Mouse (Mus musculus): ENCODE results near the gene Nfib. TPM values are rescaled to one million over a fixed set of nuclear protein-coding genes. Genes with fewer than 3 reads are reported as not detected.

Gene Nfib
- total and polyA plus RNA-seq, 3 experiments, result not detected

DNA sequence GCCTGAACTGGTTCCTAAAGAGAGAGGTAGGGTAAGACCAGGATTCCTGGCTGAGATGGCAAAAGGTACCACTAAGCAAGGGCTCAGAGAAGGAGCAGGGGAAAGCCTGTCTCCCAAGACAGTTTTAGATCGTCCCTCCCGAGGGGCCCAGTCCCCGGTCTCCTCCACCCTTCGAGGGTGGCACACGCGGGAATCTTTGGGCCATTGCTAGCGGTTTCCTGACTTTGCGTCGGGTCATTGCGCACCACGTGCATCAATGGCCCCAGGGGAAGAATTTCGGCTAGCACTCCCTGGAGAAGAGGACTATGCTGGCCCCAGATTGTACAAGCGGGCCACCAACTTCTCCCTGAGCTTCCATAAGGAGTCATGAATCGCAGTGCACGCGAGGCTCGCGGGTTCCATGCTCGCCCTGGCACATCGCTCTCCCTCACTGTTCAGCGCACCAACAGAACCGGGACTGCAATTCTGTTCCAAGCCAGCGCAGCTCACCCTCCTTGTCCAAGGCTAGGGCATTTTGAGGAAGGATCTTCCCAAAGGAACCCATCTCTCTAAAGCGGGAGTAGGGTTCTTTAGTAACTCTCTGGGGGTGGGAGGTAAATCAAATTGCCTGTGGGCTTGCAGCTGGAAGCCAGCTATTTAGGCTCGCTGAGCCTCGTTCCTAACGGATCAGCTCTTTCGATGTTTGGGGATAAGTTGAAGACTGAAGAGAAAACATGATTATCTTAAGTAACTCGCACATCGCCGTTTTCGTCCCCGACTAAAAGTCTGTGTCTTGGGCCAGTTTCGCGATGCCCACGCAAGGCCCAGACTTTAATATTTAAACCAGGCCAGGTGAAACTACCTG is 168.9 kb downstream of the Nfib start:
- DNase-seq (ENCODE audit: low read depth, low spot score), result no peak
- H3K36me3 ChIP-seq (ENCODE audit: control insufficient read depth in 1 of 2, insufficient read depth in 2 of 2, low read length in 2 of 2), result no peaks in the 10 kb centered on the region
- no peaks in the 10 kb centered on the region for H3K9me3 ChIP-seq (replicated peaks; ENCODE audit: insufficient read depth, low read length)
- H3K79me2 ChIP-seq (ENCODE audit: control insufficient read depth, insufficient read depth, low read length, poor library complexity), result no peaks in the 10 kb centered on the region
- no peaks in the 10 kb centered on the region for H3K27me3 ChIP-seq (ENCODE audit: control insufficient read depth in 1 of 2, insufficient read depth in 2 of 2, low read length in 2 of 2)
- no peak overlapping the region for H3K4me3 ChIP-seq (ENCODE audit: control insufficient read depth in 1 of 2, insufficient read depth in 1 of 2, low read depth in 2 of 2, low read length in 2 of 2)
- no peak overlapping the region for H3K9ac ChIP-seq (ENCODE audit: control insufficient read depth, low read depth, low read length, poor library complexity, severe bottlenecking)
- no peak overlapping the region for H3K27ac ChIP-seq (ENCODE audit: control insufficient read depth, low read depth, low read length)
- no peaks in the 10 kb centered on the region for H3K4me1 ChIP-seq (ENCODE audit: control insufficient read depth in 1 of 2, insufficient read depth in 2 of 2, low read length in 2 of 2)
- TF ChIP-seq USF1 (IDR thresholded peaks at IDR 0.05; ENCODE audit: low read depth, low read length), result no peak
- no peak for TF ChIP-seq SMC3 (IDR thresholded peaks at IDR 0.05; ENCODE audit: low read depth, low read length)
- no peak for TF ChIP-seq JUND (IDR thresholded peaks at IDR 0.05; ENCODE audit: low read depth, low read length)
- no peak for TF ChIP-seq MYB (IDR thresholded peaks at IDR 0.05; ENCODE audit: low read depth, low read length)
- TF ChIP-seq TCF12 (IDR thresholded peaks at IDR 0.05; ENCODE audit: low read depth, low read length), result no peak
- no peak for TF ChIP-seq ETS1 (IDR thresholded peaks at IDR 0.05; ENCODE audit: low read depth, low read length)
- no peak for TF ChIP-seq GABPA (IDR thresholded peaks at IDR 0.05; ENCODE audit: low read depth, low read length)
- TF ChIP-seq GATA1 (IDR thresholded peaks at IDR 0.05; ENCODE audit: low read depth, low read length), result no peak
- no peak for TF ChIP-seq USF2 (IDR thresholded peaks at IDR 0.05; ENCODE audit: borderline replicate concordance in 1 of 2, insufficient read depth in 1 of 2, low read depth in 1 of 2, low read length in 2 of 2)
- no peak for TF ChIP-seq MXI1 (IDR thresholded peaks at IDR 0.05; ENCODE audit: low read depth, low read length)
- no peak for TF ChIP-seq TAL1 (IDR thresholded peaks at IDR 0.05; ENCODE audit: low read length)
- no peak for TF ChIP-seq MAFK (IDR thresholded peaks at IDR 0.05; ENCODE audit: borderline replicate concordance, low read depth, low read length)
- TF ChIP-seq ZC3H11A (IDR thresholded peaks at IDR 0.05; ENCODE audit: low read depth, low read length), result no peak
- no peak for TF ChIP-seq CHD1 (IDR thresholded peaks at IDR 0.05; ENCODE audit: low read depth, low read length)
- TF ChIP-seq ELF1 (IDR thresholded peaks at IDR 0.05; ENCODE audit: low read depth, low read length), result no peak
- no peak for TF ChIP-seq POLR2A (IDR thresholded peaks at IDR 0.05; ENCODE audit: control insufficient read depth in 1 of 2, insufficient read depth in 1 of 2, low read depth in 1 of 2, low read length in 2 of 2, poor library complexity in 1 of 2)

DNA sequence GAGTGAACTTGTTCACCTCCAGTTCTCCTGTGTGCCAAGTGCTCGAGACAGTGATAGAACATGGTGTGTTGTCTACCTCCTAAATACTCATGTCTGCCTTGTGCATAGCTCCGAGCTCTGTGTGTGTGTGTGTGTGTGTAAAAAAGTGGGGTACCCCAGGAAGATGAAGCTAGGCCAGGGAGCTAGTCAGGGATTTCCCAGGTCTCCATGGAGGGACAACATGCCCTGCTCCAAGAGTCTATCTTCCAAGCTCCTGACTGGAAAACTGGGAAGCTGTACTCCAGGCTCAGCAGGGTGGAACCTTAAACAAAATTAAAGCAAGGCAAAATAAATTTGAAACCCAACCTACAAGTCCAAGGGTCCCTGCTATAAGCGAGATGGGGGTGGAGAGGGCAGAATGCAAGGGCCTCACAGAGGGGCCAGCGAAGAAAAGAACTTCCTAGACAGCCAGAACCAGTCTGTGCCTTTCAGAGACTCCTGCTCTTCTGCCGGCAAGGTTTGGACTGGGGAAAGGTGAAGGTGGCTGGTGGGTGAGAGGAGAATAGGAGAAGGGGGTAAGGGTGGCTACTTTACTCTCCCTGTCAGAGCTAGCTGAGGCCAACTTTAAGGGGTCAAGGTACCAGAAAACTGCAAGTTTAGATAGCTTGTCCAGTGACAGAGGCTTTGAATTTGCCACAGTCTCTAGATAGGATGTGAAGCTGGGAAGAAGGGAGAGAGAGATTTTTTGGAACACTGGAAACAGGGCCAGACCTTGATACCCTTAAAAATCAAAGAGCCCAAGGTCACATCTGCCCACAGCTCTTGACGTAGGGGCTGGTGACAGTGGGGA is 169.7 kb downstream of the Nfib start:
- no peak for DNase-seq (ENCODE audit: low read depth, low spot score)
- no peaks in the 10 kb centered on the region for H3K79me2 ChIP-seq (ENCODE audit: control insufficient read depth, insufficient read depth, low read length, poor library complexity)
- no peaks in the 10 kb centered on the region for H3K9me3 ChIP-seq (replicated peaks; ENCODE audit: insufficient read depth, low read length)
- H3K4me3 ChIP-seq (ENCODE audit: control insufficient read depth in 1 of 2, insufficient read depth in 1 of 2, low read depth in 2 of 2, low read length in 2 of 2), result no peak overlapping the region
- H3K9ac ChIP-seq (ENCODE audit: control insufficient read depth, low read depth, low read length, poor library complexity, severe bottlenecking), result no peak overlapping the region
- no peak for TF ChIP-seq ETS1 (IDR thresholded peaks at IDR 0.05; ENCODE audit: low read depth, low read length)
- no peak for TF ChIP-seq NELFE (IDR thresholded peaks at IDR 0.05; ENCODE audit: low read depth, low read length)
- TF ChIP-seq EP300 (IDR thresholded peaks at IDR 0.05; ENCODE audit: low read depth in 1 of 2, low read length in 2 of 2), result no peak
- TF ChIP-seq GABPA (IDR thresholded peaks at IDR 0.05; ENCODE audit: low read depth, low read length), result no peak
- no peak for TF ChIP-seq TBP (IDR thresholded peaks at IDR 0.05; ENCODE audit: low read depth, low read length)
- no peak for TF ChIP-seq CHD1 (IDR thresholded peaks at IDR 0.05; ENCODE audit: low read depth, low read length)
- TF ChIP-seq SMC3 (IDR thresholded peaks at IDR 0.05; ENCODE audit: low read depth, low read length), result no peak
- no peak for TF ChIP-seq UBTF (IDR thresholded peaks at IDR 0.05; ENCODE audit: borderline replicate concordance, insufficient read depth, low read depth, low read length)
- no peak for TF ChIP-seq NRF1 (IDR thresholded peaks at IDR 0.05; ENCODE audit: insufficient read depth, low read depth, low read length, poor library complexity, severe bottlenecking)
- no peak for TF ChIP-seq MXI1 (IDR thresholded peaks at IDR 0.05; ENCODE audit: low read depth, low read length)
- no peaks in the 10 kb centered on the region for H3K4me1 ChIP-seq (ENCODE audit: control insufficient read depth in 1 of 2, insufficient read depth in 2 of 2, low read length in 2 of 2)
- H3K27me3 ChIP-seq (ENCODE audit: control insufficient read depth in 1 of 2, insufficient read depth in 2 of 2, low read length in 2 of 2), result no peaks in the 10 kb centered on the region
- H3K27ac ChIP-seq (ENCODE audit: control insufficient read depth, low read depth, low read length), result no peak overlapping the region
- H3K36me3 ChIP-seq (ENCODE audit: control insufficient read depth in 1 of 2, insufficient read depth in 2 of 2, low read length in 2 of 2), result no peaks in the 10 kb centered on the region
